Comparison of ENCODE assay signal across 8 mouse cellular contexts in the genomic region with DNA sequence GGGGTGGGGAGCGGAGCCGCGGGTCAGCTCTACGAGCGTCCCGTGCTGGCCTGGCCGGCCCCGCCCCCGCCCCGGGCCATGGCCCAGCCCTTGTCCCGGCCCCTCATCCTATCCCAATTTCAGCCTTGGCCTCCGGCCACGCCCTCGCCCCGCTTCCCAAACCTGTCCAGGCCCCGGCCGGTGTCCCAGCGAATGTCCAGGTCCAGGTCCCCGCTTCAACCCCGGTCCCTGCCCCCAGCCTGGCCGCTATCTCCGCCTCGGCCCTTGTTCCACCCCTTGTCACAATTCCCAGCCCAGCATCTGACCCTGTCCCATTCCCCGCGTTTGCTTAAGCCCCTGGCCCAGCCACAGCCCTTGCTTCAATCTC. TPM values are rescaled to one million over a fixed set of nuclear protein-coding genes. Genes with fewer than 3 reads are reported as not detected.
DNase-seq lines count a peak whose midpoint lies in the region; ATAC-seq and TF ChIP-seq lines count a peak whose summit lies in the region.

No protein-coding gene starts in this region.

- TF ChIP-seq POLR2A in lung, adult 2 months (IDR thresholded peaks at IDR 0.05; ENCODE audit: borderline replicate concordance, extremely low read depth, low read depth, low read length), result no peak

- H3K27ac ChIP-seq in layer of hippocampus, adult 2 months, result peak overlapping the region; percentile 92
- H3K27ac ChIP-seq in forebrain, embryonic 15.5 days (replicated peaks), result peak overlapping the region; percentile 36
- peak overlapping the region; percentile 75 for H3K27ac ChIP-seq in hindbrain, embryonic 15.5 days (replicated peaks)
- H3K27ac ChIP-seq in neural tube, embryonic 13.5 days (replicated peaks), result peak overlapping the region; percentile 67

- peaks cover 36% of the 10 kb centered on the region for H3K4me1 ChIP-seq in forebrain, embryonic 15.5 days
- H3K4me1 ChIP-seq in hindbrain, embryonic 15.5 days (replicated peaks), result peaks cover 41% of the 10 kb centered on the region
- peaks cover 4% of the 10 kb centered on the region for H3K4me1 ChIP-seq in lung, adult 2 months (ENCODE audit: control insufficient read depth, insufficient read depth, low read length)
- H3K4me1 ChIP-seq in neural tube, embryonic 13.5 days (replicated peaks), result peaks cover 48% of the 10 kb centered on the region

- H3K4me3 ChIP-seq in layer of hippocampus, adult 2 months, result peak overlapping the region; percentile 80
- peak overlapping the region; percentile 85 for H3K4me3 ChIP-seq in forebrain, embryonic 15.5 days
- H3K4me3 ChIP-seq in hindbrain, embryonic 15.5 days, result peak overlapping the region; percentile 93
- peak overlapping the region; percentile 57 for H3K4me3 ChIP-seq in lung, adult 2 months (replicated peaks; ENCODE audit: extremely low read depth, low read depth, low read length)
- H3K4me3 ChIP-seq in neural tube, embryonic 13.5 days, result peak overlapping the region; percentile 87

- H3K4me2 ChIP-seq in forebrain, embryonic 15.5 days (replicated peaks), result peak overlapping the region; percentile 92
- peak overlapping the region; percentile 91 for H3K4me2 ChIP-seq in hindbrain, embryonic 15.5 days
- H3K4me2 ChIP-seq in neural tube, embryonic 13.5 days, result peak overlapping the region; percentile 95

- peaks cover 5% of the 10 kb centered on the region; the same call in 1 of the 2 replicates for H3K36me3 ChIP-seq in forebrain, embryonic 15.5 days
- H3K36me3 ChIP-seq in hindbrain, embryonic 15.5 days, result peaks cover 6% of the 10 kb centered on the region
- H3K36me3 ChIP-seq in neural tube, embryonic 13.5 days, result peaks cover 6% of the 10 kb centered on the region

- H3K9ac ChIP-seq in forebrain, embryonic 15.5 days (replicated peaks), result peak overlapping the region; percentile 93
- H3K9ac ChIP-seq in hindbrain, embryonic 15.5 days, result peak overlapping the region; percentile 97
- H3K9ac ChIP-seq in neural tube, embryonic 13.5 days, result peak overlapping the region; percentile 96

- WGBS in forebrain, embryonic 15.5 days, result under 1% methylated on average over 22 of the region's 25 CpGs
- WGBS in hindbrain, embryonic 15.5 days, result under 1% methylated on average over 25 of the region's 25 CpGs
- WGBS in lung, adult 2 months, result 2% methylated on average over 25 of the region's 25 CpGs
- WGBS in neural tube, embryonic 13.5 days, result 0% methylated on average over 18 of the region's 25 CpGs

- TF ChIP-seq CTCF in layer of hippocampus, adult 2 months (conservative IDR thresholded peaks at IDR 0.05), result no peak
- TF ChIP-seq CTCF in lung, adult 2 months (IDR thresholded peaks at IDR 0.05; ENCODE audit: insufficient read depth, low read length), result no peak

- peak; percentile 68 for ATAC-seq in forebrain, embryonic 15.5 days (replicated peaks)
- peak; percentile 72 for ATAC-seq in hindbrain, embryonic 15.5 days (ENCODE audit: low FRiP score, low read depth)
- ATAC-seq in neural tube, embryonic 13.5 days (ENCODE audit: low read depth), result peak; percentile 49

- no peaks in the 10 kb centered on the region for H3K27me3 ChIP-seq in forebrain, embryonic 15.5 days
- peaks cover 4% of the 10 kb centered on the region for H3K27me3 ChIP-seq in hindbrain, embryonic 15.5 days
- H3K27me3 ChIP-seq in neural tube, embryonic 13.5 days, result peaks cover 22% of the 10 kb centered on the region

- DNase-seq in layer of hippocampus, adult 2 months (ENCODE audit: low spot score in 2 of 2), result no peak
- no peak for DNase-seq in layer of hippocampus, postnatal 10 days (ENCODE audit: low spot score in 2 of 2)
- DNase-seq in cerebellum, adult 11-12 months, result peak; percentile 82
- no peak for DNase-seq in lung, adult 2 months
- DNase-seq in retina, embryonic 14.5 days (ENCODE audit: low spot score), result no peak

- no peaks in the 10 kb centered on the region for H3K9me3 ChIP-seq in forebrain, embryonic 15.5 days
- H3K9me3 ChIP-seq in hindbrain, embryonic 15.5 days, result no peaks in the 10 kb centered on the region
- no peaks in the 10 kb centered on the region for H3K9me3 ChIP-seq in neural tube, embryonic 13.5 days

RNA-seq across cellular contexts. Expression of a gene that starts 0.5 kb away (rescaled TPM):
- 1 to 10 TPM; 1.4 to 1.5 TPM for total RNA-seq in layer of hippocampus, adult 2 months (2021)
- total RNA-seq in layer of hippocampus, postnatal 10 days (2021), result 1 to 10 TPM in 1 of 2 experiments, under 1 TPM in 1; 0.53 to 1.0 TPM
- polyA plus RNA-seq in forebrain, embryonic 15.5 days (2015; fragmentation: Nextera tagmentation; extraction: Ambion mirVana), result 1.6 and 1.7 TPM in 2 replicates
- 1.5 and 1.9 TPM in 2 replicates for polyA plus RNA-seq in hindbrain, embryonic 15.5 days (2015; fragmentation: Nextera tagmentation; extraction: Ambion mirVana)
- 0.04 and 0.15 TPM in 2 replicates for polyA plus RNA-seq in lung, adult 2 months (2012; rRNA removed)
- polyA plus RNA-seq in neural tube, embryonic 13.5 days (2015; fragmentation: Nextera tagmentation; extraction: Ambion mirVana), result 2.4 and 2.9 TPM in 2 replicates

RNA-seq across cellular contexts. Expression of a gene that starts 0.6 kb away (rescaled TPM):
- total RNA-seq in layer of hippocampus, adult 2 months (2021), result 10 to 100 TPM; 74.8 to 75.5 TPM
- 10 to 100 TPM; 49.4 to 50.5 TPM for total RNA-seq in layer of hippocampus, postnatal 10 days (2021)
- polyA plus RNA-seq in forebrain, embryonic 15.5 days (2015; fragmentation: Nextera tagmentation; extraction: Ambion mirVana), result 16.2 TPM in 2 replicates
- polyA plus RNA-seq in hindbrain, embryonic 15.5 days (2015; fragmentation: Nextera tagmentation; extraction: Ambion mirVana), result 14.2 and 15.4 TPM in 2 replicates
- polyA plus RNA-seq in lung, adult 2 months (2012; rRNA removed), result 13.1 and 17.3 TPM in 2 replicates
- polyA plus RNA-seq in neural tube, embryonic 13.5 days (2015; fragmentation: Nextera tagmentation; extraction: Ambion mirVana), result 13.5 and 15.6 TPM in 2 replicates

RNA-seq across cellular contexts. Expression of a gene that starts 13.1 kb away (rescaled TPM):
- 10 to 100 TPM; 31.4 to 32.9 TPM for total RNA-seq in layer of hippocampus, adult 2 months (2021)
- 10 to 100 TPM; 30.9 to 34.0 TPM for total RNA-seq in layer of hippocampus, postnatal 10 days (2021)
- 65.5 and 74.0 TPM in 2 replicates for polyA plus RNA-seq in forebrain, embryonic 15.5 days (2015; fragmentation: Nextera tagmentation; extraction: Ambion mirVana)
- 73.0 and 80.2 TPM in 2 replicates for polyA plus RNA-seq in hindbrain, embryonic 15.5 days (2015; fragmentation: Nextera tagmentation; extraction: Ambion mirVana)
- 61.6 and 71.6 TPM in 2 replicates for polyA plus RNA-seq in lung, adult 2 months (2012; rRNA removed)
- polyA plus RNA-seq in neural tube, embryonic 13.5 days (2015; fragmentation: Nextera tagmentation; extraction: Ambion mirVana), result 76.8 and 84.9 TPM in 2 replicates

RNA-seq across cellular contexts. Expression of a gene that starts 16.0 kb away (rescaled TPM):
- total RNA-seq in layer of hippocampus, adult 2 months (2021), result 1 to 10 TPM; 2.0 to 2.5 TPM
- 1 to 10 TPM; 2.1 to 2.3 TPM for total RNA-seq in layer of hippocampus, postnatal 10 days (2021)
- polyA plus RNA-seq in forebrain, embryonic 15.5 days (2015; fragmentation: Nextera tagmentation; extraction: Ambion mirVana), result 4.3 and 6.7 TPM in 2 replicates
- polyA plus RNA-seq in hindbrain, embryonic 15.5 days (2015; fragmentation: Nextera tagmentation; extraction: Ambion mirVana), result 6.9 and 7.0 TPM in 2 replicates
- 12.1 and 14.7 TPM in 2 replicates for polyA plus RNA-seq in lung, adult 2 months (2012; rRNA removed)
- 3.5 and 4.1 TPM in 2 replicates for polyA plus RNA-seq in neural tube, embryonic 13.5 days (2015; fragmentation: Nextera tagmentation; extraction: Ambion mirVana)

RNA-seq across cellular contexts. Expression of a gene that starts 31.2 kb away (rescaled TPM):
- total RNA-seq in layer of hippocampus, adult 2 months (2021), result not detected
- total RNA-seq in layer of hippocampus, postnatal 10 days (2021), result not detected
- polyA plus RNA-seq in forebrain, embryonic 15.5 days (2015; fragmentation: Nextera tagmentation; extraction: Ambion mirVana), result not detected in 2 replicates
- not detected in 2 replicates for polyA plus RNA-seq in hindbrain, embryonic 15.5 days (2015; fragmentation: Nextera tagmentation; extraction: Ambion mirVana)
- polyA plus RNA-seq in lung, adult 2 months (2012; rRNA removed), result not detected in 2 replicates
- polyA plus RNA-seq in neural tube, embryonic 13.5 days (2015; fragmentation: Nextera tagmentation; extraction: Ambion mirVana), result not detected in 2 replicates

Comparison
In these comparisons a context has a peak if more than half of its experiments do, and no peak if none do; other contexts are left out.
1. H3K27ac ChIP-seq: peak in every context shown above with its lines; median percentile 92 in layer of hippocampus, adult 2 months; 75 in hindbrain, embryonic 15.5 days; 67 in neural tube, embryonic 13.5 days; 36 in forebrain, embryonic 15.5 days.